9 mouse cellular contexts compared by ENCODE assay signal in genomic region chr12:112141300-112141699, GRCm38 (mm10). TPM values are rescaled to one million over a fixed set of nuclear protein-coding genes. Genes with fewer than 3 reads are reported as not detected.
DNase-seq lines count a peak whose midpoint lies in the region; ATAC-seq and TF ChIP-seq lines count a peak whose summit lies in the region.
"Had no signal": no experiment of that assay in that cellular context is flagged by ENCODE, and none has a peak within 500 bp of the region (broad histone marks: within the 10 kb centered on the region; RNA-seq: fewer than 3 reads in every experiment).

No protein-coding gene starts in this region.

- H3K4me1 ChIP-seq in intestine, postnatal 0 days (replicated peaks; ENCODE audit: control insufficient read depth, insufficient read depth, low read length) = peaks cover 8% of the 10 kb centered on the region
- peaks cover 25% of the 10 kb centered on the region for H3K4me1 ChIP-seq in intestine, embryonic 15.5 days (replicated peaks)
- peaks cover 15% of the 10 kb centered on the region for H3K4me1 ChIP-seq in limb, embryonic 11.5 days (ENCODE audit: control insufficient read depth, insufficient read depth, low read length)

- no peak overlapping the region for H3K4me3 ChIP-seq in intestine, postnatal 0 days (ENCODE audit: low read depth, low read length)
- no peak overlapping the region for H3K4me3 ChIP-seq in intestine, embryonic 15.5 days (replicated peaks)
- H3K4me3 ChIP-seq in limb, embryonic 11.5 days (ENCODE audit: low read depth, low read length) = no peak overlapping the region
- no peak overlapping the region for H3K4me3 ChIP-seq in left cerebral cortex, adult 2 months
- no peak overlapping the region for H3K4me3 ChIP-seq in layer of hippocampus, adult 2 months
- H3K4me3 ChIP-seq: liver, embryonic 15.5 days had no signal

- 7% methylated on average over 6 of the region's 6 CpGs for WGBS in intestine, postnatal 0 days
- 5% methylated on average over 6 of the region's 6 CpGs for WGBS in intestine, embryonic 15.5 days
- under 1% methylated on average over 6 of the region's 6 CpGs for WGBS in limb, embryonic 11.5 days

- no peaks in the 10 kb centered on the region for H3K9me3 ChIP-seq in intestine, postnatal 0 days (ENCODE audit: control insufficient read depth)
- H3K9me3 ChIP-seq in intestine, embryonic 15.5 days = no peaks in the 10 kb centered on the region
- no peaks in the 10 kb centered on the region for H3K9me3 ChIP-seq in limb, embryonic 11.5 days (ENCODE audit: control insufficient read depth, low read length)
- H3K9me3 ChIP-seq: liver, embryonic 15.5 days had no signal

- no peak overlapping the region for H3K4me2 ChIP-seq in intestine, postnatal 0 days (replicated peaks; ENCODE audit: low read depth)
- no peak overlapping the region for H3K4me2 ChIP-seq in intestine, embryonic 15.5 days (replicated peaks)
- H3K4me2 ChIP-seq in limb, embryonic 11.5 days (ENCODE audit: low read depth, severe bottlenecking) = no peak overlapping the region
- H3K4me2 ChIP-seq: liver, embryonic 15.5 days had no signal

- 0 out of 2 replicates have a peak, but pooled peaks have one; percentile 23 for TF ChIP-seq CTCF in intestine, postnatal 0 days (IDR thresholded peaks at IDR 0.05; ENCODE audit: low read depth)
- no peak for TF ChIP-seq CTCF in left cerebral cortex, adult 2 months (IDR thresholded peaks at IDR 0.05)
- no peak for TF ChIP-seq CTCF in layer of hippocampus, adult 2 months (conservative IDR thresholded peaks at IDR 0.05)

- no peak overlapping the region for H3K27ac ChIP-seq in intestine, postnatal 0 days (ENCODE audit: low read depth, low read length)
- no peak overlapping the region for H3K27ac ChIP-seq in intestine, embryonic 15.5 days
- H3K27ac ChIP-seq in limb, embryonic 11.5 days (replicated peaks; ENCODE audit: low read depth, low read length) = no peak overlapping the region
- no peak overlapping the region for H3K27ac ChIP-seq in left cerebral cortex, adult 2 months
- no peak overlapping the region for H3K27ac ChIP-seq in layer of hippocampus, adult 2 months
- H3K27ac ChIP-seq: liver, embryonic 15.5 days had no signal

- peak; percentile 71 for DNase-seq in ES-CJ7 (ENCODE audit: low read depth, low spot score)
- DNase-seq in adrenal gland, postnatal 14 days = peak; percentile 83
- DNase-seq in limb, embryonic 11.5 days (ENCODE audit: low spot score) = peak; percentile 89
- DNase-seq in left cerebral cortex, postnatal 4 days = no peak
- no peak for DNase-seq in left cerebral cortex, adult 2 months (ENCODE audit: extremely low spot score in 1 of 2, low spot score in 2 of 2)
- no peak for DNase-seq in layer of hippocampus, adult 2 months (ENCODE audit: low spot score in 2 of 2)

- intact Hi-C loops in left cerebral cortex, postnatal 4 days (cut with DNase I) = loop anchor here (10.0 kb wide), 1 partner anchor 194 kb away; no protein-coding TSS in a partner anchor
- intact Hi-C loops in left cerebral cortex, adult 2 months (cut with DNase I) = no loop called here

- no peak for ATAC-seq in intestine, postnatal 0 days
- no peak for ATAC-seq in intestine, embryonic 15.5 days
- no peak for ATAC-seq in limb, embryonic 11.5 days (ENCODE audit: insufficient number of reproducible peaks, low FRiP score, low TSS enrichment, low read depth)

- H3K9ac ChIP-seq in intestine, postnatal 0 days (ENCODE audit: low read depth, low read length) = no peak overlapping the region
- H3K9ac ChIP-seq in intestine, embryonic 15.5 days = no peak overlapping the region
- H3K9ac ChIP-seq in limb, embryonic 11.5 days (ENCODE audit: low read length) = no peak overlapping the region
- H3K9ac ChIP-seq: liver, embryonic 15.5 days had no signal

- no peaks in the 10 kb centered on the region for H3K36me3 ChIP-seq in intestine, postnatal 0 days (ENCODE audit: control insufficient read depth, insufficient read depth)
- no peaks in the 10 kb centered on the region for H3K36me3 ChIP-seq in intestine, embryonic 15.5 days
- no peaks in the 10 kb centered on the region for H3K36me3 ChIP-seq in limb, embryonic 11.5 days (ENCODE audit: control insufficient read depth, insufficient read depth, low read length)
- H3K36me3 ChIP-seq: liver, embryonic 15.5 days had no signal

- peaks cover 48% of the 10 kb centered on the region for H3K27me3 ChIP-seq in intestine, postnatal 0 days (replicated peaks; ENCODE audit: control insufficient read depth, insufficient read depth, low read length)
- peaks cover 50% of the 10 kb centered on the region for H3K27me3 ChIP-seq in intestine, embryonic 15.5 days (replicated peaks)
- H3K27me3 ChIP-seq in limb, embryonic 11.5 days (ENCODE audit: control insufficient read depth, insufficient read depth, low read length) = peaks cover 38% of the 10 kb centered on the region

RNA-seq across cellular contexts. Expression of gene Kif26a, which starts 4.7 kb away (rescaled TPM):
- polyA plus RNA-seq in intestine, postnatal 0 days (2015; fragmentation: Nextera tagmentation; extraction: Ambion mirVana) = 0.89 and 1.1 TPM in 2 replicates
- polyA plus RNA-seq in intestine, embryonic 15.5 days (2015; fragmentation: Nextera tagmentation; extraction: Ambion mirVana) = 2.9 and 3.0 TPM in 2 replicates
- total RNA-seq in adrenal gland, postnatal 14 days (2021) = 12.8 and 15.4 TPM in 2 replicates
- 2.8 and 3.5 TPM in 2 replicates for polyA plus RNA-seq in limb, embryonic 11.5 days (2014; fragmentation: Nextera tagmentation; extraction: Ambion mirVana)
- total RNA-seq in left cerebral cortex, postnatal 4 days (2021) = 10 to 100 TPM; 23.0 to 24.6 TPM
- total RNA-seq in left cerebral cortex, adult 2 months (2021) = 1 to 10 TPM; 4.9 to 5.2 TPM
- total RNA-seq in layer of hippocampus, adult 2 months (2021) = 1 to 10 TPM; 5.0 to 5.8 TPM

RNA-seq across cellular contexts. Expression of gene Aspg, which starts 34.8 kb away (rescaled TPM):
- polyA plus RNA-seq in intestine, postnatal 0 days (2015; fragmentation: Nextera tagmentation; extraction: Ambion mirVana) = 14.3 and 14.4 TPM in 2 replicates
- polyA plus RNA-seq in intestine, embryonic 15.5 days (2015; fragmentation: Nextera tagmentation; extraction: Ambion mirVana) = 26.8 and 31.8 TPM in 2 replicates
- total RNA-seq in adrenal gland, postnatal 14 days (2021) = 40.1 and 40.8 TPM in 2 replicates
- polyA plus RNA-seq in limb, embryonic 11.5 days (2014; fragmentation: Nextera tagmentation; extraction: Ambion mirVana) = 1.6 and 2.0 TPM in 2 replicates
- total RNA-seq in left cerebral cortex, postnatal 4 days (2021) = 1 to 10 TPM; 1.2 to 1.4 TPM
- 1 to 10 TPM; 4.7 to 4.9 TPM for total RNA-seq in left cerebral cortex, adult 2 months (2021)
- 1 to 10 TPM; 1.4 to 3.4 TPM for total RNA-seq in layer of hippocampus, adult 2 months (2021)

Comparison
In these comparisons a context has a peak if more than half of its experiments do, and no peak if none do; other contexts are left out.
1. DNase-seq: peak in ES-CJ7 (single experiment), adrenal gland, postnatal 14 days (single experiment) and limb, embryonic 11.5 days (single experiment); none in left cerebral cortex, postnatal 4 days (single experiment), left cerebral cortex, adult 2 months (0 of 2) and layer of hippocampus, adult 2 months (0 of 2).